Mouse (Mus musculus) kidney, adult 2 months (tissue): Measurements from ENCODE around the gene Ptpn11.

ENCODE experiments used
- CTCF ChIP-seq: fragments of 200-500 bp; conservative IDR thresholded peaks from 2 replicates; pipeline ENCODE4 v1.5.1; 2011; ENCODE audit warnings: low read depth, mild to moderate bottlenecking, control low read depth, low read length, moderate library complexity, mixed read lengths; ENCODE audit not compliant: insufficient read depth, insufficient read length
- POLR2A ChIP-seq: fragments of 200-500 bp; IDR thresholded peaks from one replicate; pipeline ENCODE4 v1.6.1; 2011; ENCODE audit warnings: low read depth, low read length, control low read depth

DNA sequence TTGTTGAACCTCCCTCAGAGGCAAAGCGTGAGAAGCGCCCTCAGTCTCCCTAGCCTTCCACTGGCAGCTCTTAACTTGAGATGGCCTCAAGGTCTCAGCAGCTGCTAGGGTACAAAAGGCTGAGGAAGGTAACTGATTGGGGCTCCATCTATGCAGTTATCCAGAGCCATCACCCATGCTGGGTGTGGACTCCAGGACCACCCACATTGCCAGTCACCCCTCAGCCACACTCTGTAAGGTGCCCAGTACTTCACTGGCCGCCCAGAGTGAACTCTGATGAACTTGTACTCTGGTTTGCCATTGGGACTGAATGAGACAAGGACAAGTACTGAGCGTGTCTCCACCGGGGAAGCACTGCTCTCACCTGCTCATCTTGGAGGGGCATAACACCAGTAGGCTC is 61.9 kb downstream of the Ptpn11 start:
- TF ChIP-seq CTCF (no peak), POLR2A (no peak)
